Mouse (Mus musculus): ENCODE measurements around the gene Plcd1. TPM values are rescaled to one million over a fixed set of nuclear protein-coding genes. Genes with fewer than 3 reads are reported as not detected.

Plcd1 gene
- polyA plus RNA-seq, 1 experiment: 55.3 TPM

DNA sequence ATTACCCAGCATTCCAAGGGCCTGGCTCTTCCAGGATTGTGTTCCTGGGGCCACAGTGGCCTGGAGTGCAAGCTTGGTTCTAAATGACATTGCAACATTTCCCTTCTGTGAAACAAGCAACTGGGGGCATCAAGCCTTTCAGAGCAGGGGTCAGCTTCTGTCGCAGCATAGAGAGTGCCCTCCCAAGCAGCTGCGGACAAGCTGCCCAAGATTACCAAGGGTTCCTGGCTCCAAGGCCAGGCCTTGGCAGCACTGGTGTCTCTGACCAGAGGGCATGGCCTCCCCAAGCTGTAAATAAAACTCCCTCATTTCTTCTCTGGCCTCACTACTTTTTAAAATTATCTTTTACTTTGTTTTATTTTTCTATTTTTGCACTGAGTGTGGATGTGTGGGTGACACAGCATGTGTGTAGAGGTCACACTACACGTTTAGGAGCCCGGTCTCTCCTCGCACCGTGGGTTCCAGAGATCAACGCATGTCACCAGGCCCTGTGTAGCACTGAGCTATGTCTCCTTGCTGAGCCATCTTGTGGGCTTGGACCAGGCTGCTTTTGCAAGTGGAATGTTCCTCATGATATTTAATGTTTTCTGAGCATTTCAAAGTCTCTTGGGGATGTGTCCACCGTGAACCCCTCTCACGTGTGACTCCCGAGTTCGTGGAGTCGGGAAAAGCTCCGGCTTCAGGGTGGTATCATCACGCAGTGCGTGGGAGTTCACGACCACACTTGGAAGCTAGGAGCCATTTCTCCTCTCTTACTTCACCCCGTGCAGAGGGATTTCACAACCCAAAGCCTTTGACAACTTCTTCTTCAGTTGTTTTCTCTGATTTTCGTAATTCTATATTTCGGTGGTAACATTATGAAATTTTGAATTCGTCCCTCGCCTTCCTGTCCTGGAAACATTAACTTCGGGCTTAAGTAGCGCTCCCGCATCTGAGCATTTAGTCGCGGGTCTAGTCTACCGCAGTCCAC is 64.8 kb downstream of the Plcd1 start:
- no peak for TF ChIP-seq CTCF (IDR thresholded peaks at IDR 0.05; ENCODE audit: extremely low read depth, insufficient read length, insufficient replicate concordance, low read depth, low read length)
- no peak for TF ChIP-seq POLR2A (IDR thresholded peaks at IDR 0.05; ENCODE audit: low read depth, low read length)
- H3K27me3 ChIP-seq (ENCODE audit: control insufficient read depth, insufficient read depth, low read length): no peaks in the 10 kb centered on the region
- peaks cover 16% of the 10 kb centered on the region for H3K36me3 ChIP-seq (ENCODE audit: control insufficient read depth, insufficient read depth, low read length)
- WGBS: 93% methylated on average over 27 of the region's 27 CpGs
- H3K27ac ChIP-seq (ENCODE audit: insufficient read depth, low read depth, low read length): no peak overlapping the region
- no peaks in the 10 kb centered on the region for H3K4me1 ChIP-seq (ENCODE audit: control insufficient read depth, insufficient read depth, insufficient read length, low read length)
- H3K4me3 ChIP-seq (ENCODE audit: low read depth, low read length): no peak overlapping the region

DNA sequence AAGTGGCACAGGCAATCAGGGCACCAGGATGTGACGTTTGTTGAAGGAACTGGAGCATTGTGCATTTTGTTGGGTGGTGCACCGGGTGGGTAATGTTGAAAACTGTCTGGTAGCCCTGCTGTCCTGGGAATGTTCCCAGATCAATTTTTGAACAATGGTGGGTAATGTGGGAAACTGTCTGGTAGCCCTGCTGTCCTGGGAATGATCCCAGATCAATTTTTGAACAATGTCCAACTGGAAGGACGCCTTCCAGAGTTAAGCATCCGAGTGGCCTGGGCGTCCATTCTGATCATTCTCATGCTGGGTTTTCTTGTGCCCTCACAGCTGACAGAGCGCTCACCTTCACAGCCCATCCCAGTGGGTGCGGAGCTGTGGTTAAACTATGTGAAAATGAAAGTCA is 66.0 kb downstream of the Plcd1 start:
- Histone ChIP-seq H3K27ac (ENCODE audit: insufficient read depth, low read depth, low read length) (no peak overlapping the region), H3K27me3 (ENCODE audit: control insufficient read depth, insufficient read depth, low read length) (no peaks in the 10 kb centered on the region), H3K4me3 (ENCODE audit: low read depth, low read length) (no peak overlapping the region), H3K4me1 (ENCODE audit: control insufficient read depth, insufficient read depth, insufficient read length, low read length) (no peaks in the 10 kb centered on the region), H3K36me3 (ENCODE audit: control insufficient read depth, insufficient read depth, low read length) (peaks cover 10% of the 10 kb centered on the region)
- TF ChIP-seq POLR2A (IDR thresholded peaks at IDR 0.05; ENCODE audit: low read depth, low read length): no peak
- TF ChIP-seq CTCF (IDR thresholded peaks at IDR 0.05; ENCODE audit: extremely low read depth, insufficient read length, insufficient replicate concordance, low read depth, low read length): no peak
- 89% methylated on average over 7 of the region's 7 CpGs for WGBS

DNA sequence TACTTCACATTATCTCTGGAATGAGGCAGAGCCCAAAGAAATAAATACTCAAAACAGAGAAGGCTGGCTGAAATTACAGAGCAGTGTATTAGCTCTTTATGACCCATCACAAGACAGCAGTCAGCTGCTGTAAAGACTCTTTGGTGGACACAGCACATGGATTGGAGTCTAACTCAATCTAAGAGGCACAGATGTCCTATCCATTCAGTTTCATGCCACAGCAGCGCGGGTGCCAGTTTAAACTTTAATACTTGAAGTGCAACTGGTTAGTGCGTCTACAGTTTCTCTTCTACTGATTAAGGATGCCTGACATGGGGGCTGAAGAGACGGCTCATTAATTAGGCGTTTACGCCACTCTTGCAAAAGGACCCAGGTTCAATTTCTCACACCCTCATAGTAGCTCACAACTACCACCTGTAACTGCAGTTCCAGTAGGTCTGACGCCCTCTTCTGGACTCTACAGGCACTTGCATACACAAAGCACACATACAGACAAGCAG is 67.4 kb downstream of the Plcd1 start:
- Histone ChIP-seq H3K36me3 (ENCODE audit: control insufficient read depth, insufficient read depth, low read length) (peaks cover 8% of the 10 kb centered on the region), H3K4me1 (ENCODE audit: control insufficient read depth, insufficient read depth, insufficient read length, low read length) (no peaks in the 10 kb centered on the region), H3K27ac (ENCODE audit: insufficient read depth, low read depth, low read length) (no peak overlapping the region), H3K27me3 (ENCODE audit: control insufficient read depth, insufficient read depth, low read length) (no peaks in the 10 kb centered on the region), H3K4me3 (ENCODE audit: low read depth, low read length) (no peak overlapping the region)
- TF ChIP-seq POLR2A (IDR thresholded peaks at IDR 0.05; ENCODE audit: low read depth, low read length): no peak
- TF ChIP-seq CTCF (IDR thresholded peaks at IDR 0.05; ENCODE audit: extremely low read depth, insufficient read length, insufficient replicate concordance, low read depth, low read length): no peak
- 94% methylated on average over 7 of the region's 7 CpGs for WGBS

- 70% methylated on average over 6 of the region's 6 CpGs for WGBS
- no peaks in the 10 kb centered on the region for H3K4me1 ChIP-seq (ENCODE audit: control insufficient read depth, insufficient read depth, insufficient read length, low read length)
- H3K36me3 ChIP-seq (ENCODE audit: control insufficient read depth, insufficient read depth, low read length): peaks cover 8% of the 10 kb centered on the region
- no peaks in the 10 kb centered on the region for H3K27me3 ChIP-seq (ENCODE audit: control insufficient read depth, insufficient read depth, low read length)
- H3K27ac ChIP-seq (ENCODE audit: insufficient read depth, low read depth, low read length): no peak overlapping the region
- no peak overlapping the region for H3K4me3 ChIP-seq (ENCODE audit: low read depth, low read length)
- TF ChIP-seq POLR2A (IDR thresholded peaks at IDR 0.05; ENCODE audit: low read depth, low read length) (no peak), CTCF (IDR thresholded peaks at IDR 0.05; ENCODE audit: extremely low read depth, insufficient read length, insufficient replicate concordance, low read depth, low read length) (no peak)
Measured at GRCm38 (mm10) chr9:119025263-119025662, 68.0 kb downstream of the Plcd1 start.

GRCm38 (mm10) chr9:119021731-119022130 is 71.6 kb downstream of the Plcd1 start:
- Histone ChIP-seq H3K27me3 (ENCODE audit: control insufficient read depth, insufficient read depth, low read length) (no peaks in the 10 kb centered on the region), H3K4me1 (ENCODE audit: control insufficient read depth, insufficient read depth, insufficient read length, low read length) (no peaks in the 10 kb centered on the region), H3K4me3 (ENCODE audit: low read depth, low read length) (no peak overlapping the region), H3K27ac (ENCODE audit: insufficient read depth, low read depth, low read length) (no peak overlapping the region), H3K36me3 (ENCODE audit: control insufficient read depth, insufficient read depth, low read length) (peaks cover 4% of the 10 kb centered on the region)
- 61% methylated on average over 7 of the region's 7 CpGs for WGBS
- TF ChIP-seq POLR2A (IDR thresholded peaks at IDR 0.05; ENCODE audit: low read depth, low read length) (no peak), CTCF (IDR thresholded peaks at IDR 0.05; ENCODE audit: extremely low read depth, insufficient read length, insufficient replicate concordance, low read depth, low read length) (no peak)

Other genes with a start within 250 kb of the Plcd1 start
- gene Ctdspl, start 167.0 kb downstream of the Plcd1 start, polyA plus RNA-seq (2012; rRNA removed): 8.9 and 29.3 TPM in 2 replicates
- 4.3 and 27.0 TPM in 2 replicates for gene Vill, start 40.7 kb downstream of the Plcd1 start, polyA plus RNA-seq (2012; rRNA removed)
- 0.16 and 0.20 TPM in 2 replicates for gene Dlec1, start 9.0 kb upstream of the Plcd1 start, polyA plus RNA-seq (2012; rRNA removed)
- gene Acaa1b, start 63.6 kb upstream of the Plcd1 start, polyA plus RNA-seq (2012; rRNA removed): 15.6 and 15.8 TPM in 2 replicates
- not detected in 2 replicates for gene Gm47289, start 65.7 kb upstream of the Plcd1 start, polyA plus RNA-seq (2012; rRNA removed)
- 0.09 and 0.36 TPM in 2 replicates for gene Slc22a13, start 115.6 kb upstream of the Plcd1 start, polyA plus RNA-seq (2012; rRNA removed)
- gene Oxsr1, start 228.9 kb upstream of the Plcd1 start, polyA plus RNA-seq (2012; rRNA removed): 5.6 and 11.5 TPM in 2 replicates
- 389 and 776 TPM in 2 replicates for gene Acaa1a, start 246.2 kb upstream of the Plcd1 start, polyA plus RNA-seq (2012; rRNA removed)
- gene Myd88, start 247.9 kb upstream of the Plcd1 start, polyA plus RNA-seq (2012; rRNA removed): 14.4 and 25.2 TPM in 2 replicates

Measured in small intestine, adult 2 months (tissue).